Mouse (Mus musculus) forebrain, embryonic 14.5 days (tissue): ENCODE measurements around the gene Chrnb4. TPM values are rescaled to one million over a fixed set of nuclear protein-coding genes. Genes with fewer than 3 reads are reported as not detected.

ENCODE experiments used
- ATAC-seq: fragments of 200-750 bp; cut with Nextera tagmentation; 2 replicates; pipeline ENCODE4 v1.8.0; 2017; ENCODE audit warnings: mild to moderate bottlenecking, moderate library complexity
- DNase-seq: peaks from one replicate; pipeline ENCODE4 v3.0.0-alpha.2; 2015; ENCODE audit warnings: low spot score
- H3K27ac ChIP-seq: fragments of 300-500 bp; sonication (generic); 2 replicates; pipeline ENCODE4 v1.5.1; 2014; ENCODE audit warnings: low read depth, mild to moderate bottlenecking, control low read depth, low read length, moderate library complexity
- H3K27me3 ChIP-seq: fragments of 300-500 bp; sonication (generic); replicated peaks from 2 replicates; pipeline ENCODE4 v1.6.1; 2014; ENCODE audit warnings: low read length, control low read depth, mixed read lengths; ENCODE audit not compliant: control insufficient read depth, insufficient read depth
- H3K36me3 ChIP-seq: fragments of 300-500 bp; sonication (generic); 2 replicates; pipeline ENCODE4 v1.6.1; 2014; ENCODE audit warnings: low read length, control low read depth; ENCODE audit not compliant: control insufficient read depth, insufficient read depth
- H3K4me1 ChIP-seq: fragments of 300-500 bp; sonication (generic); 2 replicates; pipeline ENCODE4 v1.6.1; 2014; ENCODE audit warnings: antibody characterized with exemption, low read length, control low read depth; ENCODE audit not compliant: control insufficient read depth, insufficient read depth
- H3K4me2 ChIP-seq: fragments of 300-500 bp; sonication (generic); 2 replicates; pipeline ENCODE4 v1.6.1; 2014; ENCODE audit warnings: mild to moderate bottlenecking, control low read depth, low read length
- H3K4me3 ChIP-seq: fragments of 300-500 bp; sonication (generic); 2 replicates; pipeline ENCODE4 v1.5.1; 2014; ENCODE audit warnings: low read depth, low read length, control low read depth
- H3K9ac ChIP-seq: fragments of 300-500 bp; sonication (generic); 2 replicates; pipeline ENCODE4 v1.6.1; 2014; ENCODE audit warnings: mild to moderate bottlenecking, low read length, control low read depth, moderate library complexity
- H3K9me3 ChIP-seq: fragments of 300-500 bp; sonication (generic); replicated peaks from 2 replicates; pipeline ENCODE4 v1.6.1; 2016; ENCODE audit warnings: low read length, control low read depth, mixed read lengths; ENCODE audit not compliant: control insufficient read depth
- WGBS: fragments of 180-500 bp; shearing (Covaris S2); extraction: QIAGEN DNeasy Blood & Tissue Kit; methylation state at CpG from one replicate; pipeline ENCODE4 v1.1.7; 2014; 5-methylcytosine and 5-hydroxymethylcytosine counted together
- polyA plus RNA-seq: library from polyadenylated mRNA; unstranded; fragments of >200 nt; fragmentation: Nextera tagmentation; extraction: Ambion mirVana; gene quantifications from 2 replicates; pipeline ENCODE4 v1.2.1, GENCODE M21; 2014

The Chrnb4 gene
- polyA plus RNA-seq, 1 experiment from 2014 or later: 0.39 TPM

DNA sequence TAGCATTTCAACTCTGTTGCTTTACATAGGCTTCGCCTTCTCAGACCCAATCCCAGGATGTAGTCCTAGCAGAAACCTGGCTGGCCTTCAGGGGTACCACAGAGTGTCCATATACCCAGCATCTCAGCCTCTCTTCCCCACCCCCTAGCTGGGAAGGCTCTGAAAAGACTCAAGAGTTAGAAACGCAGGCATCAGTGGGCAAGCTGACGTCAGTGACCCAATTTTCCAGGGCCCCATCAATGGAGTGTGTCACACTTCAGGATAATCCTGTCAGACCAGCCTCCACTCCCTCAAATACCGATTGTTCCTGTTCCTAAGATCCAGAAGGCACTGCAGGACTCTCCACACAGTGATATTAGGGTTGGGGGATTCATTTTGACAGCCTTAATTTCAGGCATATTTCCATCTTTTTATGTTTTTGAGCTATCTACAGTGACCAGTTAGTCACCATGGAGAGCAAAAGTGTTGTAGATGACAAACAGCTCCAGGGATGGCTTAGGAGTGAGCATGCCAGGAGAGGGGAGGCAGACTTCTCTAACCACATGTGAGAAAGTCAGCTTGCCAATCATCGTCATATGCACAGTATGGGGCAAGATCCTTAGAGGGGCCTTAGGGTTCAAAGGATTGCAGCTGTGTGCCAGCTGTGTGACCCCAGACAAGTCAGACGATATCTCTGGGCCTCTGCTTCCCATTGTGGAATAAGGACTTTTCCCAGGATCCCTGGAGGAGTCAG is 17.0 kb downstream of the Chrnb4 start:
- Histone ChIP-seq H3K36me3 (no peaks in the 10 kb centered on the region), H3K27me3 (0 out of 2 replicates have a peak, but pooled peaks cover under 1% of the 10 kb centered on the region), H3K27ac (no peak overlapping the region), H3K4me3 (no peak overlapping the region), H3K9ac (no peak overlapping the region), H3K4me2 (no peak overlapping the region), H3K9me3 (no peaks in the 10 kb centered on the region), H3K4me1 (no peaks in the 10 kb centered on the region)
- DNase-seq: no peak
- 42% methylated on average over 6 of the region's 6 CpGs for WGBS
- no peak for ATAC-seq

DNA sequence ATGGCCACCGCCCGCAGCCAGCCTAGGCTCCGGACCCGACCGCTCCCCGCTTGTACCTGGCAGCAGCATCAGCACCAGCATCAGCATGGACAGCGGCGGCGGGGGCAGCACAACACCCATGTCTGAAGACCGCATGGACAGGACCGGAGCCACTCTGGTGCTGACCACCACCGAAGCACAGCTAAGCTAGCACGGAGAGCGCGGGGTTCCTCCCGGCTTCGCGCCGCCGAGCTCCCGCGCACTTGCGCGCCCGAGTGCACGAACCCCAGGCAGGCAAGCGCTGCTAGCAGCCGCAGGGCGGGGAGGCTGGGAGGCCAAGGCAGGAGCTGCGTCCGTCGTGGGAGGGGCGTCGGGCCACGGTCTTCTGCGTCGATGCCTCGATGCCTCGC is 22.3 kb downstream of the Chrnb4 start, which contains the start of gene Chrna3:
Gene Chrna3 (minus strand): TSS at position 288 of the 389 bp plus-strand sequence.
- under 1% methylated on average over 39 of the region's 39 CpGs for WGBS
- no peaks in the 10 kb centered on the region for H3K9me3 ChIP-seq
- H3K27me3 ChIP-seq: peaks cover 20% of the 10 kb centered on the region
- no peak within 1 kb of the TSS for H3K27ac ChIP-seq
- no peaks in the 10 kb centered on the region for H3K4me1 ChIP-seq
- peak within 1 kb of the TSS; percentile 47 for H3K4me3 ChIP-seq
- H3K4me2 ChIP-seq: peak within 1 kb of the TSS; percentile 84
- DNase-seq (peak; percentile 58), ATAC-seq (peak; percentile 59)
- H3K9ac ChIP-seq: peak within 1 kb of the TSS; percentile 71
- H3K36me3 ChIP-seq: no peaks in the 10 kb centered on the region

DNA sequence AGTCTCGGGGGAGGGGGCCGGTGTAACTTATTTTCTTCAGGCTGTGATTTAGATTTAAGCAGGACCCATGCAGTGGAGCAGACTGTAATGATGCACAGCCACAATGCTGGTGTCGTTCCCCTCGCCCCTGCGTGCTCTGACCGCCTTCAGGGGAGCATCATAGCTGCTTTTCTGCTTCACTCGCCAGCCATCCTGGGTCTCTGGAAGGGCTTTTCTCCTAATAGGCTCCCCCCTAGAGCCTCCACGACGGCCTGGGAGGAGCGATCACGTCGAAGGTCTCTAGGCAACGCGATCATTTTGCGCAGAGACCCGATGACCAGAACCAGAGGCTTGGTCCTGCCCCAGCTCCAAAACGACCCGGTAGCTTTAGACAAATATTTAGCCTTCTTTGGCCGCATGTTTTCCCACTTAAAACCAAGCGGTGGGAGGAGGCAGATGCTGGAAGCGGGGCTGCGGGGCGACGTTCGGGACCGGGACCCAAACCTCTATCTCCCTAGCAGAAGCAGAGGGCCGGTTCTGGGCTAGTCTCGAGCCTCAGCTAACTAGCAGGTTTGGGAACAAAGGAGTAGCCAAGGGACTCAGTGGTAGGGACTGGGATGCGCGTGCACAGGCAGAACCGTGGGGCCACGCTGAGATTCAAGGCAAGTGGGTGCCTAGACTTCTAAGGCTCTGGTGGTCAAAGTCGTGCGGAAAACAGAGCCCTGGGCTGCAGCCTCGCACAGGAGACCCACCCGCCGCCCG is 22.9 kb downstream of the Chrnb4 start:
- DNase-seq: peak; percentile 33
- Histone ChIP-seq H3K36me3 (no peaks in the 10 kb centered on the region), H3K4me3 (peak overlapping the region; percentile 47), H3K4me2 (peak overlapping the region; percentile 84), H3K9me3 (no peaks in the 10 kb centered on the region), H3K27ac (no peak overlapping the region), H3K9ac (peak overlapping the region; percentile 71), H3K27me3 (peaks cover 20% of the 10 kb centered on the region), H3K4me1 (no peaks in the 10 kb centered on the region)
- 7% methylated on average over 38 of the region's 38 CpGs for WGBS
- peak; percentile 65 for ATAC-seq

DNA sequence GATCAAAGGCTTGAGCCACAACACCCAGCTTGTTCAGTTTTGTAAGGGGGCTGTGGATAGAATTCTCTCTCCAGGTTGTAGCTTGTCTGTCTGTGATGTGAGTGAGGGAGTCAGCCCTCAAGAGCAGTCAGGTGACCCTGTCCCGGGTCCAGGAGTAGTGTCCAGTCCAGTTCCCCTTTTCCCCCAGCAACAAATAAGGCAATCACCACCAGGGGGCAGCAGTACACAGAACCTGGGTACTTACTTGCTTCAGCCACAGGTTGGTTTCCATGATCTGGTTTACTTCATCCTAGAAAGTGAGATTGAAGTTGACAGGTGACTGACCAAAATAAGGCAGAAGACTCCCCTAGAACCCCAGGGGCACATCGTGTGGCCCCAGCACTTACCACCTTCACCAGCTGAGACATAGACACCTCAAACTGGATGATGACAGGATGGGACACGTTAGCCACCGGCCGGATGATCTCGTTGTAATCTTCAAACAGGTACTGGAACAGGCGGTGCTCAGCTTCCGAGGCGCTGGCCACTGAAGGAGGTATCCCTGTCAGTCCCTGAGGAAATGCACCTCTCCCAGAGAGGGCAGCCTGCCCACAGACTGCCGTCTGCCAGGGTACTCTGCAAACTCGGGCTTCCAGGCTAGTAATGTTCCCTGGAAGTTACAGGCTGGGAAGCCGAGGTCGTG is 24.5 kb downstream of the Chrnb4 start:
- 39% methylated on average over 13 of the region's 13 CpGs for WGBS
- Histone ChIP-seq H3K27ac (no peak overlapping the region), H3K4me2 (no peak overlapping the region), H3K4me1 (no peaks in the 10 kb centered on the region), H3K27me3 (peaks cover 20% of the 10 kb centered on the region), H3K9ac (no peak overlapping the region), H3K36me3 (no peaks in the 10 kb centered on the region), H3K4me3 (no peak overlapping the region), H3K9me3 (no peaks in the 10 kb centered on the region)
- DNase-seq (peak; percentile 82), ATAC-seq (0 out of 2 replicates have a peak, but pooled peaks have one; percentile 16)

DNA sequence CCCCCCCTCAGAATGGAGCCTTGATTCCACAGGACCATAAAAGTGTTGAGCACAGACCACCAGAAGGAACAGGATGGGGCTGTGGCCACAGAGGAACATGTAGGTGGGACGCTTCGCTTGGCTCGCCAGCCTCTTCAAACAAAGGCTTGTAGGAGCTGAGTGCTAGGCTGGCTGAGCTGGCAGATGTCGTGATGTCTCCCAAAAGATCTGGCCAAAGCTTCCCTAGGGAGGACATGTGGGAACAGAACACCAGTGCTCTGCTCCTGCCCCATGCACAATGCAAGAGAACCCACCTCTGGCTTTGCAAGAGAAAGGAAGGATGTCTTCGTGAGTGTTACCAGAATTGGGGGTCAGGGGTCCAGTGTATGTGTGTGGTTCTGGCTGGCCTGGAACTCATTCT is 25.3 kb downstream of the Chrnb4 start:
- H3K4me1 ChIP-seq: no peaks in the 10 kb centered on the region
- H3K27ac ChIP-seq: no peak overlapping the region
- no peaks in the 10 kb centered on the region for H3K9me3 ChIP-seq
- no peak overlapping the region for H3K4me3 ChIP-seq
- H3K4me2 ChIP-seq: no peak overlapping the region
- ATAC-seq (no peak), DNase-seq (no peak)
- 82% methylated on average over 5 of the region's 5 CpGs for WGBS
- H3K9ac ChIP-seq: no peak overlapping the region
- no peaks in the 10 kb centered on the region for H3K36me3 ChIP-seq
- peaks cover 20% of the 10 kb centered on the region for H3K27me3 ChIP-seq

DNA sequence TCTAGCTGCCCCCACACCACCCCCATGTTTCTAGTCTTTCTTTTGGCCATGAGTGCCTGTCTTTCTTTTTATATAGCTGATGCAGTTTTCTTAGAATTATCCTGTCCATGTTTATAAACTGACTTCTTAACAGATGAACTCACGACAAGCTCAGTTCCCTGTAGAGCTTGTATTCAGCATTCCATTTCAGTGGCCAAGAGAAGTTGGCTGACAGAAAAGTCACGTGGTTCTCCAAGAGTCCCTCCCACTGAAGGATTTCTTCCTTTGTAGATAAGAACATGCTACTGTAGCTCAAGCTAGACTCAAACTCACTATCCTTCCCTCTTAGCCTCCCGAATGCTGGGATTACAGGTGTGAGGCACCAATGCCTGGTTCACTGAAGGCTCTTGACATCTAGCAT is 31.7 kb downstream of the Chrnb4 start:
- H3K9me3 ChIP-seq: no peaks in the 10 kb centered on the region
- WGBS: 79% methylated on average over 3 of the region's 3 CpGs
- DNase-seq: no peak
- no peaks in the 10 kb centered on the region for H3K27me3 ChIP-seq
- no peak overlapping the region for H3K4me3 ChIP-seq
- no peaks in the 10 kb centered on the region for H3K36me3 ChIP-seq
- no peak overlapping the region for H3K9ac ChIP-seq
- no peak for ATAC-seq
- H3K4me1 ChIP-seq: no peaks in the 10 kb centered on the region
- H3K4me2 ChIP-seq: no peak overlapping the region
- H3K27ac ChIP-seq: no peak overlapping the region

DNA sequence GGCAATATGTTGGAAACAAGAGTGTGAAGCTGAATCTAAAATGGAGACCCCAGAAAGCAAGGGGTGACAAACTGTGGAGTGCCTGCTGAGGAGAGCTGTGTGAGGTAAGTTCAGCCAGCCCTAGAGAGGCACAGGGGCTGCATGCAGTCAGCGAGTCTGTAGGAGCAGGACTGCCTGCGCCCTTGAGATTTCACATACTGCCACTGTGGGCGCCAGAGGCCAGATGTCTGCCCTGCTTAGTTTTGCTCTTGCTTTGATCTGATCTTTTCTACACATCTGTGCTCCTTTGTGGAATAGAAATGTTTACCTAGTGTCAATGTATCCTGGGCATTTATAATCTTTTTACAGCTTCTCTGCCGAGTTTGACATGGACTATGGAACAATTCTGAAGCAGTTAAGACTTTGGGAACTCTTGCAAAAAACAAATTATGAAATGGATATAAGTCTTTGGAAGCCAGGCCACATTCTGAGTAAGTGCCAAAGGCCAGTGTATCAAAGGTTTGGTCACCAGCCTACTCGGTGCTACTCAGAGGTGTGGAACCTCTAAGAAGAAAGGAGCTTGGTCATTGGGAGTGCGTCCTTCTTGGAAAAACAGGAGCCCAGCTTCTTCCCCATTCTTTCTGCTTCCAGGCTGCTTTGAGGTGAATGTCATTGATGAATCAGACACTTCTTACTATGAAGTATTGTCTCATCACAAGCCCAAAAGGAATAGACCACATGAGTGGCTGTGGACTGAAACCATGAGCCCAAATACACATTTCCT is 37.8 kb downstream of the Chrnb4 start:
- H3K9me3 ChIP-seq: no peaks in the 10 kb centered on the region
- no peaks in the 10 kb centered on the region for H3K4me1 ChIP-seq
- H3K27me3 ChIP-seq: no peaks in the 10 kb centered on the region
- no peak overlapping the region for H3K4me2 ChIP-seq
- no peak overlapping the region for H3K27ac ChIP-seq
- H3K36me3 ChIP-seq: no peaks in the 10 kb centered on the region
- H3K9ac ChIP-seq: no peak overlapping the region
- ATAC-seq: no peak
- H3K4me3 ChIP-seq: no peak overlapping the region
- 56% methylated on average over 6 of the region's 6 CpGs for WGBS
- DNase-seq: no peak

DNA sequence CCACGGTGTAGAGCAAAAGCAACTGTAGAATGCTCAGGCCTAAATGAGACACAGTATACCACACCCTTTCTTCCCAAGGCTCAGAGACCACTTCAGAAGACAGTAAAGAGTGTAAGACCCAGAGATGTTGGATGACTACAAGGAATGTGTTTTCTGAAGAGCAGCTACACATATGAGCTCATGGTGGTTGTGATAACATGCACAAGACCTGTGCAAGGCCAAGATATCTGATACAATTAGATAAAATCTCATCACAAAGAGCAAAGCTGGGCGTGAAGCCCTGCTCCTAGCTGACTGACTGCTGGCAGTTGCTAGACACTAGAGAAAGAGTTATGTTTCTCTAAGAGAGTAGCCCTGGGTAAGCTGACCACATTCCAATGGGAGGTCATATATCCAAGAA is 38.9 kb downstream of the Chrnb4 start:
- Histone ChIP-seq H3K9ac (no peak overlapping the region), H3K4me2 (no peak overlapping the region), H3K4me3 (no peak overlapping the region), H3K4me1 (no peaks in the 10 kb centered on the region), H3K27me3 (no peaks in the 10 kb centered on the region), H3K27ac (no peak overlapping the region), H3K9me3 (no peaks in the 10 kb centered on the region), H3K36me3 (no peaks in the 10 kb centered on the region)
- ATAC-seq: no peak
- DNase-seq: no peak
- 87% methylated on average over 2 of the region's 2 CpGs for WGBS
